Mouse (Mus musculus): Measurements from ENCODE around the gene Opalin. TPM values are rescaled to one million over a fixed set of nuclear protein-coding genes. Genes with fewer than 3 reads are reported as not detected.

Opalin gene
- total RNA-seq, 2 experiments from 2014 or later: not detected

- intact Hi-C loops (cut with DNase I): no loop called here
- no peak for DNase-seq
These were observed 56.4 kb downstream of the Opalin start for GRCm38 (mm10) chr19:41020537-41020936.

- intact Hi-C loops (cut with DNase I): no loop called here
- DNase-seq: no peak
These were observed 57.7 kb downstream of the Opalin start for GRCm38 (mm10) chr19:41019164-41019675.

GRCm38 (mm10) chr19:41015951-41016716, 60.8 kb downstream of the Opalin start:
- intact Hi-C loops (cut with DNase I): loop anchor here (1.0 to 2.0 kb wide), 3 partner anchors 53 to 261 kb away; no protein-coding TSS in a partner anchor
- peak; percentile 53 to 62 for DNase-seq

- intact Hi-C loops (cut with DNase I): loop anchor here (5.0 kb wide), 1 partner anchor 427 kb away; the partner anchor contains the start of gene Aldh18a1
- no peak for DNase-seq
These were observed 62.9 kb downstream of the Opalin start for GRCm38 (mm10) chr19:41014003-41014402.

GRCm38 (mm10) chr19:41013591-41013990, 63.3 kb downstream of the Opalin start:
- no peak for DNase-seq
- intact Hi-C loops (cut with DNase I): loop anchor here (5.0 kb wide), 1 partner anchor 426 kb away; the partner anchor contains the start of gene Aldh18a1

Other genes with a start within 250 kb of the Opalin start
- 1 to 10 TPM; 4.1 to 5.1 TPM for gene Ccnj, start 245.8 kb downstream of the Opalin start, total RNA-seq (2021)
- 1 to 10 TPM; 6.7 to 7.9 TPM for gene Zfp518a, start 182.4 kb downstream of the Opalin start, total RNA-seq (2021)
- 1 to 10 TPM; 1.6 to 2.0 TPM for gene Blnk, start 82.6 kb downstream of the Opalin start, total RNA-seq (2021)
- gene Dntt, start 47.8 kb downstream of the Opalin start, total RNA-seq (2021): not detected
- gene Tll2, start 129.7 kb upstream of the Opalin start, total RNA-seq (2021): under 1 TPM; 0.43 to 0.47 TPM
- 10 to 100 TPM; 73.5 to 75.7 TPM for gene Tm9sf3, start 186.9 kb upstream of the Opalin start, total RNA-seq (2021)